Mouse (Mus musculus): Measurements from ENCODE around the gene Atxn10. TPM values are rescaled to one million over a fixed set of nuclear protein-coding genes. Genes with fewer than 3 reads are reported as not detected.
A peak's percentile ranks its signal among the peaks of the same experiment; 100 is the strongest.

The Atxn10 gene
- polyA plus RNA-seq, 1 experiment from 2014 or later: 574 TPM

GRCm38 (mm10) chr15:85404739-85405138 lies 68.7 kb downstream of the Atxn10 start:
- ATAC-seq (ENCODE audit: low FRiP score, low TSS enrichment): no peak
- no peak overlapping the region for H3K9ac ChIP-seq (replicated peaks; ENCODE audit: low read length)
- 47% methylated on average over 4 of the region's 4 CpGs for WGBS

GRCm38 (mm10) chr15:85405567-85405966 lies 69.5 kb downstream of the Atxn10 start:
- Histone ChIP-seq H3K36me3 (ENCODE audit: control insufficient read depth, insufficient read depth, low read length) (no peaks in the 10 kb centered on the region), H3K9me3 (ENCODE audit: control insufficient read depth, low read length) (no peaks in the 10 kb centered on the region), H3K4me2 (ENCODE audit: low read length) (no peak overlapping the region), H3K4me3 (replicated peaks; ENCODE audit: low read depth, low read length) (no peak overlapping the region), H3K27ac (replicated peaks; ENCODE audit: low read depth, low read length) (no peak overlapping the region), H3K27me3 (ENCODE audit: control insufficient read depth, insufficient read depth, low read length) (no peaks in the 10 kb centered on the region), H3K9ac (replicated peaks; ENCODE audit: low read length) (no peak overlapping the region), H3K4me1 (ENCODE audit: control insufficient read depth, insufficient read depth, low read length) (peaks cover 10% of the 10 kb centered on the region; the same call in 1 of the 2 replicates)
- 79% methylated on average over 3 of the region's 3 CpGs for WGBS
- ATAC-seq (ENCODE audit: low FRiP score, low TSS enrichment): no peak
- no peak for DNase-seq

More at GRCm38 (mm10) chr15:85404739-85405138, 68.7 kb downstream of the Atxn10 start:
- Histone ChIP-seq H3K27ac (replicated peaks; ENCODE audit: low read depth, low read length) (no peak overlapping the region), H3K36me3 (ENCODE audit: control insufficient read depth, insufficient read depth, low read length) (no peaks in the 10 kb centered on the region), H3K4me1 (ENCODE audit: control insufficient read depth, insufficient read depth, low read length) (peaks cover 10% of the 10 kb centered on the region; the same call in 1 of the 2 replicates), H3K9me3 (ENCODE audit: control insufficient read depth, low read length) (no peaks in the 10 kb centered on the region), H3K4me2 (ENCODE audit: low read length) (no peak overlapping the region), H3K4me3 (replicated peaks; ENCODE audit: low read depth, low read length) (no peak overlapping the region), H3K27me3 (ENCODE audit: control insufficient read depth, insufficient read depth, low read length) (no peaks in the 10 kb centered on the region)
- DNase-seq: no peak

GRCm38 (mm10) chr15:85406846-85407245 lies 70.8 kb downstream of the Atxn10 start:
- WGBS: 85% methylated on average over 1 of the region's 1 CpGs

GRCm38 (mm10) chr15:85407342-85407741 lies 71.3 kb downstream of the Atxn10 start:
- DNase-seq (no peak), ATAC-seq (ENCODE audit: low FRiP score, low TSS enrichment) (no peak)
- H3K36me3 ChIP-seq (ENCODE audit: control insufficient read depth, insufficient read depth, low read length): no peaks in the 10 kb centered on the region
- no peak overlapping the region for H3K27ac ChIP-seq (replicated peaks; ENCODE audit: low read depth, low read length)
- no peaks in the 10 kb centered on the region for H3K27me3 ChIP-seq (ENCODE audit: control insufficient read depth, insufficient read depth, low read length)
- 86% methylated on average over 3 of the region's 3 CpGs for WGBS
- H3K4me2 ChIP-seq (ENCODE audit: low read length): no peak overlapping the region
- H3K9me3 ChIP-seq (ENCODE audit: control insufficient read depth, low read length): no peaks in the 10 kb centered on the region
- no peak overlapping the region for H3K9ac ChIP-seq (replicated peaks; ENCODE audit: low read length)
- H3K4me3 ChIP-seq (replicated peaks; ENCODE audit: low read depth, low read length): no peak overlapping the region
- peaks cover 10% of the 10 kb centered on the region; the same call in 1 of the 2 replicates for H3K4me1 ChIP-seq (ENCODE audit: control insufficient read depth, insufficient read depth, low read length)

More at GRCm38 (mm10) chr15:85406846-85407245, 70.8 kb downstream of the Atxn10 start:
- ATAC-seq (ENCODE audit: low FRiP score, low TSS enrichment): no peak
- H3K27me3 ChIP-seq (ENCODE audit: control insufficient read depth, insufficient read depth, low read length): no peaks in the 10 kb centered on the region
- H3K27ac ChIP-seq (replicated peaks; ENCODE audit: low read depth, low read length): no peak overlapping the region
- H3K4me3 ChIP-seq (replicated peaks; ENCODE audit: low read depth, low read length): no peak overlapping the region
- H3K4me1 ChIP-seq (ENCODE audit: control insufficient read depth, insufficient read depth, low read length): peaks cover 10% of the 10 kb centered on the region; the same call in 1 of the 2 replicates
- H3K36me3 ChIP-seq (ENCODE audit: control insufficient read depth, insufficient read depth, low read length): no peaks in the 10 kb centered on the region
- H3K9me3 ChIP-seq (ENCODE audit: control insufficient read depth, low read length): no peaks in the 10 kb centered on the region
- DNase-seq: no peak
- no peak overlapping the region for H3K9ac ChIP-seq (replicated peaks; ENCODE audit: low read length)
- H3K4me2 ChIP-seq (ENCODE audit: low read length): no peak overlapping the region

DNA sequence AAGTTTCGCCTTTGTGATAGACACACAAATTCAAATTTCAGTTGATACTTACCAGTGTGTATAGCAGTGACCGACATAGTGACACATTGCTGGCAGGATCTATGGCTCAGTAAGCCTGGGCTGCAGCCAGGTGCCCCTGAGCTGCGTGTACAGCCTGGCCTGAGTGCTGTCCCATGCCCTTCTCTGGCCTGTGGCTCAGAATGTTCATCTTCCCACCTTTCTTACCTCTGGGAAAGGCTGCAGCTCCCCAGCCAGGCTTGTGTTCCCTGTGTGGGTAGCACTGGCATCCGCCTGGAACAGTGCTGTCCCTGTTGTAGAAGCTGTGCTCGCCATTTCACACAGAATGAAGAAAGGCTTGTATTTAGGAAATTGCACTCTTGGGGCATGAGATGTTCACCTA lies 72.7 kb downstream of the Atxn10 start:
- Histone ChIP-seq H3K4me1 (ENCODE audit: control insufficient read depth, insufficient read depth, low read length) (0 out of 2 replicates have a peak, but pooled peaks cover 5% of the 10 kb centered on the region), H3K27ac (replicated peaks; ENCODE audit: low read depth, low read length) (0 out of 2 replicates have a peak overlapping the region, but pooled peaks have one; percentile 41), H3K27me3 (ENCODE audit: control insufficient read depth, insufficient read depth, low read length) (no peaks in the 10 kb centered on the region), H3K9ac (replicated peaks; ENCODE audit: low read length) (no peak overlapping the region), H3K4me2 (ENCODE audit: low read length) (no peak overlapping the region), H3K4me3 (replicated peaks; ENCODE audit: low read depth, low read length) (no peak overlapping the region), H3K36me3 (ENCODE audit: control insufficient read depth, insufficient read depth, low read length) (no peaks in the 10 kb centered on the region), H3K9me3 (ENCODE audit: control insufficient read depth, low read length) (no peaks in the 10 kb centered on the region)
- 91% methylated on average over 5 of the region's 5 CpGs for WGBS
- DNase-seq (no peak), ATAC-seq (ENCODE audit: low FRiP score, low TSS enrichment) (no peak)

DNA sequence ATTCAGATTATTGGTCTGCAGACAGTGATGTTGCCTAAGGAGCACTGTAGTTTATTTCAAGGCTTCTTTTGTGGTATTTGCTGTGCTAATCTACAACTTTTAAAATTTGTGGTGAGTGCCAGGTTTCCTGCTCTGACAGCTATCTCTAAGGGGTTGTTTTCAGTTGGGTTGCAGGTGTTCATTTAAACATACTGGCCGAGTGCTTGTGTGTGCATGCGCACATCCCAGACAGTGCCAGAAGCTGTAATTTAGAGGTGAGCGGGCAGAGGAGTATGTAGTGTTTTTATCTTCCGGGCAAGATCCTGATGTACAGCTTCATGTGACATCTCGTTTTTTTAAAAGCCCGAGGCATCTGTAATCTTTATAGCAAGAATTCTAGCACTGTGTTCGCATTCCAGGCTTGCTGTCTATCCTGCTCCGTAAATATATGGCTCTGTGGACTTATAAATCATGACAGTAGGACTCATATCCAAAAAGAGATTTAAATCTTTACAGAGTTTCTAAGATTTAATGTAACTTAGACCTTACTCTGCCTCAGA lies 73.3 kb downstream of the Atxn10 start:
- no peak for DNase-seq
- H3K27ac ChIP-seq (replicated peaks; ENCODE audit: low read depth, low read length): no peak overlapping the region
- ATAC-seq (ENCODE audit: low FRiP score, low TSS enrichment): no peak

DNA sequence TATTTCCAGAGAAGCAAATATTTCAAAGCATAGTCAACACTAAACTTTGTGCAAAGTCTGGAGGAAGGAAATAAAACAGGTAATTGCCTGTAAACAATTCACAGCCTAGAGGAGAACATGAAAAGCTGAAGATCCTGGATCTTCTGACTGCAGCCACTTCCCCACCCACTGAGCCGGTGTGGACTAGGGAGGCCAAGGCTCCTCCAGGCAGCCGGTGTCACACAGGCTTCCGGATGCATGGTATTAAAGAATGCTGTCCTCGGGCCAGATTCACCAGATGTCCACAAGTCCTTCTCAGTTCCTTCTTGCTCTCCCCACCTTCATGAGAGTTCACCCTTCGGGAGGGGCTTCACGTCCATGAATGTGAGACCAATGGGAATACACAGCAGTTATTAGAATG lies 73.8 kb downstream of the Atxn10 start:
- Histone ChIP-seq H3K9me3 (ENCODE audit: control insufficient read depth, low read length) (no peaks in the 10 kb centered on the region), H3K9ac (replicated peaks; ENCODE audit: low read length) (no peak overlapping the region), H3K27ac (replicated peaks; ENCODE audit: low read depth, low read length) (no peak overlapping the region), H3K4me2 (ENCODE audit: low read length) (no peak overlapping the region), H3K27me3 (ENCODE audit: control insufficient read depth, insufficient read depth, low read length) (no peaks in the 10 kb centered on the region), H3K4me1 (ENCODE audit: control insufficient read depth, insufficient read depth, low read length) (0 out of 2 replicates have a peak, but pooled peaks cover 5% of the 10 kb centered on the region), H3K4me3 (replicated peaks; ENCODE audit: low read depth, low read length) (no peak overlapping the region), H3K36me3 (ENCODE audit: control insufficient read depth, insufficient read depth, low read length) (no peaks in the 10 kb centered on the region)
- ATAC-seq (ENCODE audit: low FRiP score, low TSS enrichment) (no peak), DNase-seq (no peak)
- WGBS: 76% methylated on average over 6 of the region's 6 CpGs

More for the DNA sequence above, 73.3 kb downstream of the Atxn10 start:
- H3K9ac ChIP-seq (replicated peaks; ENCODE audit: low read length): no peak overlapping the region
- no peak overlapping the region for H3K4me3 ChIP-seq (replicated peaks; ENCODE audit: low read depth, low read length)
- H3K4me1 ChIP-seq (ENCODE audit: control insufficient read depth, insufficient read depth, low read length): 0 out of 2 replicates have a peak, but pooled peaks cover 5% of the 10 kb centered on the region
- no peaks in the 10 kb centered on the region for H3K9me3 ChIP-seq (ENCODE audit: control insufficient read depth, low read length)
- 83% methylated on average over 8 of the region's 8 CpGs for WGBS
- H3K27me3 ChIP-seq (ENCODE audit: control insufficient read depth, insufficient read depth, low read length): no peaks in the 10 kb centered on the region
- no peaks in the 10 kb centered on the region for H3K36me3 ChIP-seq (ENCODE audit: control insufficient read depth, insufficient read depth, low read length)
- H3K4me2 ChIP-seq (ENCODE audit: low read length): no peak overlapping the region

- ATAC-seq (ENCODE audit: low FRiP score, low TSS enrichment) (no peak), DNase-seq (no peak)
- Histone ChIP-seq H3K4me2 (ENCODE audit: low read length) (no peak overlapping the region), H3K9ac (replicated peaks; ENCODE audit: low read length) (no peak overlapping the region), H3K27me3 (ENCODE audit: control insufficient read depth, insufficient read depth, low read length) (no peaks in the 10 kb centered on the region), H3K4me3 (replicated peaks; ENCODE audit: low read depth, low read length) (no peak overlapping the region), H3K36me3 (ENCODE audit: control insufficient read depth, insufficient read depth, low read length) (peaks cover 3% of the 10 kb centered on the region; the same call in 1 of the 2 replicates), H3K9me3 (ENCODE audit: control insufficient read depth, low read length) (no peaks in the 10 kb centered on the region), H3K27ac (replicated peaks; ENCODE audit: low read depth, low read length) (no peak overlapping the region), H3K4me1 (ENCODE audit: control insufficient read depth, insufficient read depth, low read length) (no peaks in the 10 kb centered on the region)
- WGBS: 95% methylated on average over 2 of the region's 2 CpGs
Observed at GRCm38 (mm10) chr15:85414620-85415019, 78.6 kb downstream of the Atxn10 start.

- Histone ChIP-seq H3K4me2 (ENCODE audit: low read length) (no peak overlapping the region), H3K4me1 (ENCODE audit: control insufficient read depth, insufficient read depth, low read length) (no peaks in the 10 kb centered on the region), H3K27me3 (ENCODE audit: control insufficient read depth, insufficient read depth, low read length) (no peaks in the 10 kb centered on the region), H3K9me3 (ENCODE audit: control insufficient read depth, low read length) (no peaks in the 10 kb centered on the region), H3K27ac (replicated peaks; ENCODE audit: low read depth, low read length) (no peak overlapping the region), H3K4me3 (replicated peaks; ENCODE audit: low read depth, low read length) (no peak overlapping the region), H3K9ac (replicated peaks; ENCODE audit: low read length) (no peak overlapping the region), H3K36me3 (ENCODE audit: control insufficient read depth, insufficient read depth, low read length) (peaks cover 3% of the 10 kb centered on the region; the same call in 1 of the 2 replicates)
- WGBS: 86% methylated on average over 2 of the region's 2 CpGs
- ATAC-seq (ENCODE audit: low FRiP score, low TSS enrichment) (no peak), DNase-seq (no peak)
Observed at GRCm38 (mm10) chr15:85420686-85421085, 84.6 kb downstream of the Atxn10 start.

All from midbrain, embryonic 14.5 days (tissue).